Mouse (Mus musculus) thymus, adult 2 months (tissue): ENCODE measurements around the gene Spata16.

ENCODE experiments used
- CTCF ChIP-seq: fragments of 200-500 bp; IDR thresholded peaks from 2 replicates; pipeline ENCODE4 v1.5.1; 2012; ENCODE audit warnings: mild to moderate bottlenecking, control low read depth, low read length, moderate library complexity, borderline replicate concordance; ENCODE audit not compliant: control insufficient read depth, poor library complexity, insufficient read depth; ENCODE audit errors: extremely low read depth
- POLR2A ChIP-seq: fragments of 200-500 bp; IDR thresholded peaks from 2 replicates; pipeline ENCODE4 v1.6.1; 2012; ENCODE audit warnings: mild to moderate bottlenecking, low read length, control low read depth, moderate library complexity; ENCODE audit not compliant: control insufficient read depth, poor library complexity, insufficient read depth; ENCODE audit errors: extremely low read depth

DNA sequence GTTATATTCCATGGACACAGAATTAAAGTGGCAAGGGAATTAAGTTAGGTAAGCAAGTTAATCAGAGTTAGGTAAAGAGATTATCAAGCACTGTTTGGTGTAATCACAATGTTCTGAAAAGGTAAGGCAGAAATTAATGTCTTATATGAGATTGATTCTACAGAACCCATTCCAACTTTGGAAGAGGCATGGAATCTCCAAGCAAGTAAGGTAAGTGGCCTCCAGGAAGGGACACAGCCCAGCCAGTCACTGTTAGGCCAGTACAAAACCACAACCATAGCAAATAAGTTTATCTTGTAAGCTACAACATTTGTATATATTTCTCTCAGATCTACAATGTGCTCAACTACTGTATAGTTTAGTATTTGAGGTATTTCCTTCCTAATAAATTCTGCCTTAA is 391.1 kb downstream of the Spata16 start:
- no peak for TF ChIP-seq POLR2A
- TF ChIP-seq CTCF, result no peak
